Mouse (Mus musculus) liver, embryonic 14.5 days (tissue): ENCODE measurements around the gene Olfr70. TPM values are rescaled to one million over a fixed set of nuclear protein-coding genes. Genes with fewer than 3 reads are reported as not detected.

Experiments used
- ATAC-seq: fragments of 200-750 bp; cut with Nextera tagmentation; 2 replicates; pipeline ENCODE4 v1.8.0; 2017; ENCODE audit warnings: moderate number of reproducible peaks, mild to moderate bottlenecking, moderate library complexity; ENCODE audit not compliant: insufficient read depth
- DNase-seq, 3 experiments: peaks; one replicate each; pipeline ENCODE4 v3.0.0-alpha.2; 2012 to 2013; ENCODE audit warnings: low read depth in 3 of 3, low spot score in 3 of 3
- H3K27ac ChIP-seq: fragments of 300-500 bp; sonication (generic); 2 replicates; pipeline ENCODE4 v1.5.1; 2014; ENCODE audit warnings: moderate library complexity, mild to moderate bottlenecking, control low read depth, inconsistent platforms
- H3K27me3 ChIP-seq: fragments of 300-500 bp; sonication (generic); 2 replicates; pipeline ENCODE4 v1.6.1; 2014; ENCODE audit warnings: mild to moderate bottlenecking, low read length, moderate library complexity; ENCODE audit not compliant: control insufficient read depth, insufficient read depth
- H3K36me3 ChIP-seq: fragments of 300-500 bp; sonication (generic); replicated peaks from 2 replicates; pipeline ENCODE4 v1.6.1; 2014; ENCODE audit warnings: low read depth; ENCODE audit not compliant: control insufficient read depth, insufficient read depth
- H3K4me1 ChIP-seq, 2 experiments: fragments of 200-500 bp in 1 of 2; fragments of 300-500 bp in 1 of 2; sonication (generic) in 1 of 2; replicated peaks; 2 replicates each; pipeline ENCODE4 v1.6.1; 2012 to 2014; ENCODE audit warnings: antibody characterized with exemption in 1 of 2, inconsistent platforms in 1 of 2, low read length in 1 of 2; ENCODE audit not compliant: control insufficient read depth in 2 of 2, insufficient read depth in 2 of 2
- H3K4me2 ChIP-seq: fragments of 300-500 bp; sonication (generic); 2 replicates; pipeline ENCODE4 v1.6.1; 2014; ENCODE audit warnings: low read depth, mild to moderate bottlenecking, control low read depth, moderate library complexity
- H3K4me3 ChIP-seq, 2 experiments: fragments of 200-500 bp in 1 of 2; fragments of 300-500 bp in 1 of 2; sonication (generic) in 1 of 2; 2 replicates each; pipeline ENCODE4 v1.5.1; 2012 to 2014; ENCODE audit warnings: low read depth in 2 of 2, low read length in 2 of 2, mild to moderate bottlenecking in 2 of 2, control low read depth in 1 of 2, inconsistent platforms in 1 of 2, moderate library complexity in 1 of 2; ENCODE audit not compliant: insufficient read depth in 1 of 2
- H3K9ac ChIP-seq: fragments of 300-500 bp; sonication (generic); replicated peaks from 2 replicates; pipeline ENCODE4 v1.6.1; 2014; ENCODE audit warnings: mild to moderate bottlenecking, control low read depth, moderate library complexity
- H3K9me3 ChIP-seq: fragments of 300-500 bp; sonication (generic); 2 replicates; pipeline ENCODE4 v1.6.1; 2016; ENCODE audit warnings: low read length, mixed read lengths; ENCODE audit not compliant: control insufficient read depth
- CTCF ChIP-seq: IDR thresholded peaks from 2 replicates; pipeline ENCODE4 v1.5.1; 2016; ENCODE audit warnings: antibody characterized with exemption, low read depth, control low read depth
- EP300 ChIP-seq: IDR thresholded peaks from 2 replicates; pipeline ENCODE4 v1.6.1; 2016; ENCODE audit warnings: antibody characterized with exemption, low read depth
- WGBS: fragments of 180-500 bp; shearing (Covaris S2); extraction: QIAGEN DNeasy Blood & Tissue Kit; methylation state at CpG from one replicate; pipeline ENCODE4 v1.1.7; 2014; ENCODE audit not compliant: insufficient replicate concordance; 5-methylcytosine and 5-hydroxymethylcytosine counted together
- polyA plus RNA-seq, 2 experiments: library from polyadenylated mRNA; depleted of rRNA in 1 of 2; stranded (reverse) in 1 of 2; unstranded in 1 of 2; fragments of >200 nt; fragmentation: Nextera tagmentation in 1 of 2; extraction: Ambion mirVana in 1 of 2; gene quantifications; 2 replicates each; pipeline versions ENCODE4 v1.2.1 to v1.2.3; 2012 to 2014

The Olfr70 gene
- not detected in 2 replicates for polyA plus RNA-seq (2012; rRNA removed)
- polyA plus RNA-seq (2014; fragmentation: Nextera tagmentation; extraction: Ambion mirVana): not detected in 2 replicates

- DNase-seq (no peak), ATAC-seq (no peak)
- H3K36me3 ChIP-seq: no peaks in the 10 kb centered on the region
- no peak within 1 kb of the TSS for H3K9ac ChIP-seq
- 69% methylated on average over 6 of the region's 6 CpGs for WGBS
- TF ChIP-seq CTCF (no peak), EP300 (no peak)
- H3K4me3 ChIP-seq: no peak within 1 kb of the TSS
- H3K4me1 ChIP-seq: 0 out of 4 replicates have a peak, but pooled peaks cover 0 to 2% of the 10 kb centered on the region in 2 experiments
- H3K4me2 ChIP-seq: no peak within 1 kb of the TSS
- H3K9me3 ChIP-seq: no peaks in the 10 kb centered on the region
- H3K27me3 ChIP-seq: no peaks in the 10 kb centered on the region
- no peak within 1 kb of the TSS for H3K27ac ChIP-seq
Measured at GRCm38 (mm10) chr4:43700707-43701106, at the start of gene Olfr70. TSS of gene Olfr70 (minus strand) at chr4:43700807.

DNA sequence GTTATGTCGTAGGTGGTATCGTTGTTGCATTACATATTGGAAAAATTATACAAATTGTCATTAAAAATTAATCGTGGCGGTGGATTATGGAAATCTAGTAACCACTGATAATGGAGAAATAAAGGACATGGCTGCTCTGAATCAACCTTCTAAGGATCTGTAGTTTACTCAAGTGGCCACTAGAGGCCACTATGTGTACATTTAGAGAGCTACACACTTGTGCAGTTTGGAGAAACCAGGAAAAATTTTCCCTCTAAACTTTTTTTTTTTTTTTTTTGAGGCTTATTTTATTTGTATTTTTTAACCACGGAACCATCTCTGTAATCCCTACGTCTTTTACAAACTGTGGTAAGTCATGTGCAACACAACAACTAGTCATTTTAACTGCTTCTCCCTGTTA, 44.6 kb upstream of the Olfr70 start:
- H3K4me1 ChIP-seq: no peaks in the 10 kb centered on the region; a peak in 1 of 4 replicates
- no peak overlapping the region for H3K4me3 ChIP-seq
- H3K36me3 ChIP-seq: no peaks in the 10 kb centered on the region
- ATAC-seq: no peak
- H3K9me3 ChIP-seq: no peaks in the 10 kb centered on the region
- no peak overlapping the region for H3K4me2 ChIP-seq
- no peak for DNase-seq
- H3K27ac ChIP-seq: no peak overlapping the region
- WGBS: 10% methylated on average over 6 of the region's 6 CpGs
- TF ChIP-seq CTCF: peak; percentile 43; the same call in 1 of the 2 replicates
- TF ChIP-seq EP300: no peak
- H3K9ac ChIP-seq: no peak overlapping the region
- no peaks in the 10 kb centered on the region for H3K27me3 ChIP-seq

- TF ChIP-seq EP300: no peak
- TF ChIP-seq CTCF: 0 out of 2 replicates have a peak, but pooled peaks have one; percentile 10
- DNase-seq: no peak
Measured at GRCm38 (mm10) chr4:43743099-43743498, 42.5 kb upstream of the Olfr70 start.

DNA sequence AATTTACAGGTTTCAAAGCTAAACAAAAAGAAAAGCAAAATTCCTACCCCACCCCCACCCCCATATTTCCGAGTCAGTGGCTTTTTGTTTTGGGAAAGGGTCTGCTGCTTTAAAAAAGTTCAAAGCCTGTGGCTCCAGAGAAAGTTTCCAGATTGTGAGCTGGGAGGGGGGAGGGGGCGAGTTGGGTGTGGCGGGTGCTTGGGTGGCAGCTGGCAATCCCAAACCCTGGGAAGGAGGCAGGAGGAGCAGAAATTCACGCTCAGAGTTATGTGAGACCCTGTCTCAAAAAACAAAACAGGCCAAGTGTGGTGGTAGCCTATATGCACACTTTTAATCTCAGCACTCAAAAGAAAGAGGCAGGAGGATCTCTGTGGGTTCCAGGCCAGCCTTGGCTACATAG, 42.0 kb upstream of the Olfr70 start:
- 34% methylated on average over 4 of the region's 4 CpGs for WGBS
- Histone ChIP-seq H3K4me1 (no peaks in the 10 kb centered on the region; a peak in 1 of 4 replicates), H3K27ac (no peak overlapping the region), H3K4me2 (no peak overlapping the region), H3K4me3 (no peak overlapping the region), H3K36me3 (no peaks in the 10 kb centered on the region), H3K9ac (no peak overlapping the region), H3K9me3 (no peaks in the 10 kb centered on the region), H3K27me3 (no peaks in the 10 kb centered on the region)
- no peak for TF ChIP-seq EP300
- no peak for DNase-seq
- ATAC-seq: no peak

More at GRCm38 (mm10) chr4:43743099-43743498, 42.5 kb upstream of the Olfr70 start:
- Histone ChIP-seq H3K9me3 (no peaks in the 10 kb centered on the region), H3K27ac (no peak overlapping the region), H3K36me3 (no peaks in the 10 kb centered on the region), H3K4me3 (no peak overlapping the region), H3K4me2 (no peak overlapping the region), H3K27me3 (no peaks in the 10 kb centered on the region), H3K9ac (no peak overlapping the region), H3K4me1 (no peaks in the 10 kb centered on the region; a peak in 1 of 4 replicates)
- no peak for ATAC-seq
- WGBS: 33% methylated on average over 1 of the region's 1 CpGs

DNA sequence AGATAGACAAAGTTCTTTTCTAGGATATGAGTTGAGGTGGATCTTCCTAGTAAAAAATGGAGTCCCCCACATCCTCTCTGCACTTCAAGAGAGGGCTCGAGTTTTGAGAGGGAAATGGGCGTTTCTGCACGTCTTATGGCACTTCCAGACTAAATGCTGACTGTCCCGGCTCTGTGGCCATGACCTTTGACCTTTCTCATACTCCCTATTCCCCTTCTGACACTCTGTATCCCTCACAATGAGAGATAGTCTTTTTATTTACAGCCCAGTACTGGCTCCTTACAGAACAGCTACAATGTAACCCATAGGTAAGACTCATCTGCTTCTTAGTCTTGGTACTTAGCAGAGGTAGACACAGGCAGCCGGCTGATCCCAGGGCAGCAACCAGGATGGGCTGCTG, 40.9 kb upstream of the Olfr70 start:
- H3K27me3 ChIP-seq: no peaks in the 10 kb centered on the region
- TF ChIP-seq CTCF (no peak), EP300 (no peak)

More for the DNA sequence above, 40.9 kb upstream of the Olfr70 start:
- Histone ChIP-seq H3K36me3 (no peaks in the 10 kb centered on the region), H3K4me3 (no peak overlapping the region), H3K4me1 (no peaks in the 10 kb centered on the region), H3K9ac (no peak overlapping the region), H3K4me2 (no peak overlapping the region), H3K9me3 (no peaks in the 10 kb centered on the region), H3K27ac (no peak overlapping the region)
- DNase-seq (no peak), ATAC-seq (no peak)
- 39% methylated on average over 5 of the region's 5 CpGs for WGBS
